Mouse (Mus musculus) heart, embryonic 10.5 days (tissue): ENCODE data around the gene Tmeff1. TPM values are rescaled to one million over a fixed set of nuclear protein-coding genes. Genes with fewer than 3 reads are reported as not detected.

ENCODE experiments used
- DNase-seq: peaks from one replicate; pipeline ENCODE4 v3.0.0-alpha.2; 2017; ENCODE audit warnings: low spot score
- H3K27ac ChIP-seq: fragments of 300-500 bp; sonication (generic); 2 replicates; pipeline ENCODE4 v1.5.1; 2016; ENCODE audit warnings: mild to moderate bottlenecking
- H3K27me3 ChIP-seq: fragments of 300-500 bp; sonication (generic); 2 replicates; pipeline ENCODE4 v1.6.1; 2016; ENCODE audit warnings: mild to moderate bottlenecking; ENCODE audit not compliant: poor library complexity, insufficient read depth, severe bottlenecking
- H3K36me3 ChIP-seq: fragments of 300-500 bp; sonication (generic); 2 replicates; pipeline ENCODE4 v1.6.1; 2016; ENCODE audit warnings: mild to moderate bottlenecking, moderate library complexity
- H3K4me1 ChIP-seq: fragments of 300-500 bp; sonication (generic); 2 replicates; pipeline ENCODE4 v1.6.1; 2016; ENCODE audit warnings: mild to moderate bottlenecking
- H3K4me3 ChIP-seq: fragments of 300-500 bp; sonication (generic); 2 replicates; pipeline ENCODE4 v1.5.1; 2016; ENCODE audit warnings: mild to moderate bottlenecking, moderate library complexity
- H3K9me3 ChIP-seq: fragments of 300-500 bp; sonication (generic); 2 replicates; pipeline ENCODE4 v1.6.1; 2016; ENCODE audit warnings: mild to moderate bottlenecking, moderate library complexity
- WGBS: fragments of 180-500 bp; shearing (Covaris S2); methylation state at CpG from one replicate; pipeline ENCODE4 v1.1.7; 2016; 5-methylcytosine and 5-hydroxymethylcytosine counted together
- polyA plus RNA-seq: library from polyadenylated mRNA; unstranded; fragments of >200 nt; fragmentation: Nextera tagmentation; extraction: Ambion mirVana; gene quantifications from 2 replicates; pipeline ENCODE4 v1.2.1, GENCODE M21; 2016

The Tmeff1 gene
- polyA plus RNA-seq = 51.6 and 76.4 TPM in 2 replicates

GRCm38 (mm10) chr4:48584421-48585240 lies at the start of gene Tmeff1:
Tmeff1 (plus strand) TSS chr4:48585174.
- peak within 1 kb of the TSS; percentile 96 for H3K4me3 ChIP-seq
- H3K4me1 ChIP-seq = peaks cover 10% of the 10 kb centered on the region; the same call in 1 of the 2 replicates
- H3K36me3 ChIP-seq = peaks cover 6% of the 10 kb centered on the region; the same call in 1 of the 2 replicates
- peak within 1 kb of the TSS; percentile 99 for H3K27ac ChIP-seq
- H3K27me3 ChIP-seq = no peaks in the 10 kb centered on the region
- peak; percentile 83 for DNase-seq
- WGBS = 1% methylated on average over 64 of the region's 64 CpGs
- H3K9me3 ChIP-seq = no peaks in the 10 kb centered on the region

GRCm38 (mm10) chr4:48536275-48536674 lies 48.7 kb upstream of the Tmeff1 start:
- no peak for DNase-seq
- Histone ChIP-seq H3K36me3 (no peaks in the 10 kb centered on the region), H3K9me3 (no peaks in the 10 kb centered on the region), H3K4me3 (no peak overlapping the region), H3K27me3 (no peaks in the 10 kb centered on the region), H3K27ac (no peak overlapping the region), H3K4me1 (no peaks in the 10 kb centered on the region)
- WGBS = 78% methylated on average over 5 of the region's 5 CpGs

- peaks cover 7% of the 10 kb centered on the region for H3K4me1 ChIP-seq
- H3K4me3 ChIP-seq = no peak overlapping the region
- H3K27ac ChIP-seq = no peak overlapping the region
- no peaks in the 10 kb centered on the region for H3K27me3 ChIP-seq
- H3K9me3 ChIP-seq = no peaks in the 10 kb centered on the region
- WGBS = 89% methylated on average over 5 of the region's 5 CpGs
- H3K36me3 ChIP-seq = no peaks in the 10 kb centered on the region
- DNase-seq = no peak
These were observed 48.0 kb upstream of the Tmeff1 start for GRCm38 (mm10) chr4:48537024-48537423.

GRCm38 (mm10) chr4:48538581-48538980 lies 46.4 kb upstream of the Tmeff1 start:
- no peaks in the 10 kb centered on the region for H3K9me3 ChIP-seq
- no peaks in the 10 kb centered on the region for H3K27me3 ChIP-seq
- WGBS = 83% methylated on average over 2 of the region's 2 CpGs
- H3K27ac ChIP-seq = no peak overlapping the region
- peaks cover 23% of the 10 kb centered on the region for H3K4me1 ChIP-seq
- DNase-seq = no peak
- H3K4me3 ChIP-seq = no peak overlapping the region
- H3K36me3 ChIP-seq = no peaks in the 10 kb centered on the region

- peak; percentile 86 for DNase-seq
- Histone ChIP-seq H3K27ac (peak within 1 kb of the TSS; percentile 99), H3K9me3 (no peaks in the 10 kb centered on the region), H3K4me3 (peak within 1 kb of the TSS; percentile 89), H3K4me1 (peaks cover 37% of the 10 kb centered on the region), H3K27me3 (no peaks in the 10 kb centered on the region), H3K36me3 (no peaks in the 10 kb centered on the region)
- WGBS = 3% methylated on average over 86 of the region's 86 CpGs
These were observed 45.0 kb upstream of the Tmeff1 start, which contains the start of gene Msantd3 for GRCm38 (mm10) chr4:48539841-48540575. Msantd3 (plus strand) TSS chr4:48539935.

- WGBS = 5% methylated on average over 45 of the region's 50 CpGs
- Histone ChIP-seq H3K4me3 (peak overlapping the region; percentile 89), H3K36me3 (no peaks in the 10 kb centered on the region), H3K27me3 (no peaks in the 10 kb centered on the region), H3K9me3 (no peaks in the 10 kb centered on the region), H3K4me1 (peaks cover 44% of the 10 kb centered on the region), H3K27ac (peak overlapping the region; percentile 99)
- DNase-seq = peak; percentile 82
These were observed 44.3 kb upstream of the Tmeff1 start for GRCm38 (mm10) chr4:48540576-48541111.

GRCm38 (mm10) chr4:48541526-48542250 lies 43.3 kb upstream of the Tmeff1 start:
- Histone ChIP-seq H3K36me3 (no peaks in the 10 kb centered on the region), H3K9me3 (no peaks in the 10 kb centered on the region), H3K4me3 (peak overlapping the region; percentile 89), H3K27ac (peak overlapping the region; percentile 99), H3K27me3 (no peaks in the 10 kb centered on the region), H3K4me1 (peaks cover 54% of the 10 kb centered on the region)
- WGBS = 5% methylated on average over 15 of the region's 15 CpGs
- DNase-seq = no peak

- Histone ChIP-seq H3K4me3 (peak overlapping the region; percentile 89), H3K4me1 (peaks cover 61% of the 10 kb centered on the region), H3K36me3 (no peaks in the 10 kb centered on the region), H3K27ac (peak overlapping the region; percentile 99; the same call in 1 of the 2 replicates), H3K27me3 (no peaks in the 10 kb centered on the region), H3K9me3 (no peaks in the 10 kb centered on the region)
- WGBS = 21% methylated on average over 5 of the region's 5 CpGs
- no peak for DNase-seq
These were observed 42.6 kb upstream of the Tmeff1 start for GRCm38 (mm10) chr4:48542351-48542750.

GRCm38 (mm10) chr4:48543071-48543865 lies 41.7 kb upstream of the Tmeff1 start:
- peaks cover 70% of the 10 kb centered on the region for H3K4me1 ChIP-seq
- no peaks in the 10 kb centered on the region for H3K36me3 ChIP-seq
- H3K4me3 ChIP-seq = no peak overlapping the region
- peak overlapping the region; percentile 99 for H3K27ac ChIP-seq
- WGBS = 63% methylated on average over 6 of the region's 6 CpGs
- no peaks in the 10 kb centered on the region for H3K9me3 ChIP-seq
- H3K27me3 ChIP-seq = no peaks in the 10 kb centered on the region
- no peak for DNase-seq

GRCm38 (mm10) chr4:48544141-48544540 lies 40.8 kb upstream of the Tmeff1 start:
- Histone ChIP-seq H3K27me3 (no peaks in the 10 kb centered on the region), H3K4me3 (no peak overlapping the region), H3K27ac (peak overlapping the region; percentile 57; the same call in 1 of the 2 replicates), H3K36me3 (no peaks in the 10 kb centered on the region), H3K4me1 (peaks cover 78% of the 10 kb centered on the region), H3K9me3 (no peaks in the 10 kb centered on the region)
- no peak for DNase-seq
- WGBS = 65% methylated on average over 8 of the region's 8 CpGs

GRCm38 (mm10) chr4:48545966-48546365 lies 39.0 kb upstream of the Tmeff1 start:
- peaks cover 80% of the 10 kb centered on the region for H3K4me1 ChIP-seq
- no peak for DNase-seq
- no peaks in the 10 kb centered on the region for H3K27me3 ChIP-seq
- 28% methylated on average over 12 of the region's 12 CpGs for WGBS
- H3K4me3 ChIP-seq = no peak overlapping the region
- no peaks in the 10 kb centered on the region for H3K36me3 ChIP-seq
- peak overlapping the region; percentile 73 for H3K27ac ChIP-seq
- no peaks in the 10 kb centered on the region for H3K9me3 ChIP-seq
